Mouse (Mus musculus): ENCODE results near the gene Nck1. TPM values are rescaled to one million over a fixed set of nuclear protein-coding genes. Genes with fewer than 3 reads are reported as not detected.

Gene Nck1
- polyA plus RNA-seq, 1 experiment from 2014 or later: 62.8 TPM

Other genes with a start within 250 kb of the Nck1 start
- gene Il20rb, start 59.3 kb downstream of the Nck1 start, polyA plus RNA-seq (2015; fragmentation: Nextera tagmentation; extraction: Ambion mirVana): 1.3 and 1.4 TPM in 2 replicates
- gene Slc35g2, start 25.0 kb upstream of the Nck1 start, polyA plus RNA-seq (2015; fragmentation: Nextera tagmentation; extraction: Ambion mirVana): 3.8 and 4.8 TPM in 2 replicates
- 33.2 and 37.3 TPM in 2 replicates for gene Stag1, start 51.7 kb upstream of the Nck1 start, polyA plus RNA-seq (2015; fragmentation: Nextera tagmentation; extraction: Ambion mirVana)

All from intestine, embryonic 15.5 days (tissue).